Mouse (Mus musculus) adipocyte (in vitro differentiated cells): ENCODE measurements around the gene Trpc1.
A peak's percentile ranks its signal among the peaks of the same experiment; 100 is the strongest.

ENCODE experiments used
- DNase-seq: peaks from one replicate; pipeline ENCODE4 v3.0.0-alpha.2; 2016; ENCODE audit warnings: low spot score

Gene Trpc1

GRCm38 (mm10) chr9:95750037-95750511 lies at the start of gene Trpc1:
Trpc1 (minus strand) TSS chr9:95750375.
- DNase-seq = peak; percentile 83

- DNase-seq = no peak
Measured at GRCm38 (mm10) chr9:95796323-95796722, 46.1 kb upstream of the Trpc1 start.

GRCm38 (mm10) chr9:95795844-95796243 lies 45.7 kb upstream of the Trpc1 start:
- DNase-seq = no peak

GRCm38 (mm10) chr9:95795077-95795784 lies 45.1 kb upstream of the Trpc1 start:
- no peak for DNase-seq

GRCm38 (mm10) chr9:95793986-95794744 lies 44.0 kb upstream of the Trpc1 start:
- DNase-seq = no peak

- no peak for DNase-seq
Measured at GRCm38 (mm10) chr9:95784888-95785511, 34.8 kb upstream of the Trpc1 start.

- DNase-seq = no peak
Measured at GRCm38 (mm10) chr9:95783646-95784293, 33.6 kb upstream of the Trpc1 start.

GRCm38 (mm10) chr9:95771671-95772070 lies 21.5 kb upstream of the Trpc1 start:
- no peak for DNase-seq

- no peak for DNase-seq
Measured at GRCm38 (mm10) chr9:95763218-95763617, 13.0 kb upstream of the Trpc1 start.

GRCm38 (mm10) chr9:95762228-95762627 lies 12.1 kb upstream of the Trpc1 start:
- DNase-seq = no peak

GRCm38 (mm10) chr9:95761381-95761780 lies 11.2 kb upstream of the Trpc1 start:
- no peak for DNase-seq

- DNase-seq = no peak
Measured at GRCm38 (mm10) chr9:95750746-95751145, 571 bp upstream of the Trpc1 start.

GRCm38 (mm10) chr9:95749461-95749928 lies 680 bp downstream of the Trpc1 start:
- DNase-seq = no peak

- peak; percentile 73 for DNase-seq
Measured at GRCm38 (mm10) chr9:95747298-95747697, 2.9 kb downstream of the Trpc1 start.

GRCm38 (mm10) chr9:95744845-95745613 lies 5.1 kb downstream of the Trpc1 start:
- no peak for DNase-seq

- DNase-seq = no peak
Measured at GRCm38 (mm10) chr9:95736238-95736637, 13.9 kb downstream of the Trpc1 start.

- no peak for DNase-seq
Measured at GRCm38 (mm10) chr9:95712574-95712973, 37.6 kb downstream of the Trpc1 start.

- DNase-seq = no peak
Measured at GRCm38 (mm10) chr9:95708943-95709342, 41.2 kb downstream of the Trpc1 start.

GRCm38 (mm10) chr9:95705371-95705770 lies 44.8 kb downstream of the Trpc1 start:
- peak; percentile 19 for DNase-seq

GRCm38 (mm10) chr9:95704078-95704477 lies 46.1 kb downstream of the Trpc1 start:
- no peak for DNase-seq

- DNase-seq = no peak
Measured at GRCm38 (mm10) chr9:95699273-95699672, 50.9 kb downstream of the Trpc1 start.
